Mouse (Mus musculus): ENCODE measurements at regions not wholly inside any gene's neighbourhood (a gene's known extent, or its start where the extent isn't known, plus 50 kb on each side); places are given as distances from the start of the nearest gene placed in this dataset.

- DNase-seq (ENCODE audit: low read depth, low spot score), result no peak
These were observed 279.2 kb upstream of the Fat1 start for GRCm38 (mm10) chr8:44656031-44656430.

GRCm38 (mm10) chr8:44656470-44656869 is 278.8 kb upstream of the Fat1 start:
- no peak for DNase-seq (ENCODE audit: low read depth, low spot score)

- no peak for DNase-seq (ENCODE audit: low read depth, low spot score)
These were observed 273.6 kb upstream of the Fat1 start for GRCm38 (mm10) chr8:44661696-44662095.

GRCm38 (mm10) chr8:44687126-44687525 is 248.1 kb upstream of the Fat1 start:
- DNase-seq (ENCODE audit: low read depth, low spot score), result no peak

- no peak for DNase-seq (ENCODE audit: low read depth, low spot score)
These were observed 245.2 kb upstream of the Fat1 start for GRCm38 (mm10) chr8:44689837-44690592.

GRCm38 (mm10) chr8:44690593-44690950 is 244.7 kb upstream of the Fat1 start:
- no peak for DNase-seq (ENCODE audit: low read depth, low spot score)

GRCm38 (mm10) chr8:44691140-44691539 is 244.1 kb upstream of the Fat1 start:
- no peak for DNase-seq (ENCODE audit: low read depth, low spot score)

GRCm38 (mm10) chr8:44692036-44692688 is 243.1 kb upstream of the Fat1 start:
- DNase-seq (ENCODE audit: low read depth, low spot score), result peak; percentile 18

GRCm38 (mm10) chr8:44694861-44695260 is 240.4 kb upstream of the Fat1 start:
- DNase-seq (ENCODE audit: low read depth, low spot score), result peak; percentile 21

- no peak for DNase-seq (ENCODE audit: low read depth, low spot score)
These were observed 239.0 kb upstream of the Fat1 start for GRCm38 (mm10) chr8:44696066-44696853.

- DNase-seq (ENCODE audit: low read depth, low spot score), result no peak
These were observed 235.7 kb upstream of the Fat1 start for GRCm38 (mm10) chr8:44699384-44700105.

GRCm38 (mm10) chr8:44704595-44705265 is 230.5 kb upstream of the Fat1 start:
- DNase-seq (ENCODE audit: low read depth, low spot score), result no peak

GRCm38 (mm10) chr8:44708659-44709170 is 226.5 kb upstream of the Fat1 start:
- DNase-seq (ENCODE audit: low read depth, low spot score), result no peak

- DNase-seq (ENCODE audit: low read depth, low spot score), result no peak
These were observed 225.9 kb upstream of the Fat1 start for GRCm38 (mm10) chr8:44709171-44709940.

GRCm38 (mm10) chr8:44734577-44734976 is 200.7 kb upstream of the Fat1 start:
- DNase-seq (ENCODE audit: low read depth, low spot score), result no peak

- no peak for DNase-seq (ENCODE audit: low read depth, low spot score)
These were observed 199.4 kb upstream of the Fat1 start for GRCm38 (mm10) chr8:44735801-44736200.

- no peak for DNase-seq (ENCODE audit: low read depth, low spot score)
These were observed 191.9 kb upstream of the Fat1 start for GRCm38 (mm10) chr8:44743353-44743752.

GRCm38 (mm10) chr8:44744991-44745658 is 190.1 kb upstream of the Fat1 start:
- DNase-seq (ENCODE audit: low read depth, low spot score), result peak; percentile 19

- no peak for DNase-seq (ENCODE audit: low read depth, low spot score)
These were observed 176.5 kb upstream of the Fat1 start for GRCm38 (mm10) chr8:44758727-44759126.

- DNase-seq (ENCODE audit: low read depth, low spot score), result peak; percentile 31
These were observed 172.5 kb upstream of the Fat1 start for GRCm38 (mm10) chr8:44762731-44763130.
